Mouse (Mus musculus) lung, adult 2 months (tissue): ENCODE results near the gene Nexn. TPM values are rescaled to one million over a fixed set of nuclear protein-coding genes. Genes with fewer than 3 reads are reported as not detected.

Experiments
- DNase-seq: peaks from one replicate; pipeline ENCODE4 v3.0.0; 2022
- H3K4me1 ChIP-seq: fragments of 200-500 bp; 2 replicates; pipeline ENCODE4 v1.6.1; 2011; ENCODE audit warnings: low read length; ENCODE audit not compliant: control insufficient read depth, insufficient read depth
- H3K4me3 ChIP-seq: fragments of 200-500 bp; replicated peaks from 2 replicates; pipeline ENCODE3; 2011; ENCODE audit warnings: low read depth, mild to moderate bottlenecking, control low read depth, low read length; ENCODE audit errors: extremely low read depth
- CTCF ChIP-seq: fragments of 200-500 bp; IDR thresholded peaks from 2 replicates; pipeline ENCODE4 v1.5.1; 2011; ENCODE audit warnings: mild to moderate bottlenecking, low read length, control low read depth; ENCODE audit not compliant: insufficient read depth
- POLR2A ChIP-seq: fragments of 200-500 bp; IDR thresholded peaks from 2 replicates; pipeline ENCODE4 v1.6.1; 2011; ENCODE audit warnings: low read depth, mild to moderate bottlenecking, control low read depth, low read length, borderline replicate concordance; ENCODE audit errors: extremely low read depth
- WGBS: fragments of 180-500 bp; shearing (Covaris S2); methylation state at CpG from one replicate; pipeline ENCODE4 v1.1.7; 2018; 5-methylcytosine and 5-hydroxymethylcytosine counted together
- polyA plus RNA-seq: library from polyadenylated mRNA; depleted of rRNA; stranded (reverse); fragments of >200 nt; gene quantifications from 2 replicates; pipeline ENCODE4 v1.2.3, GENCODE M21; 2012

Nexn gene
- polyA plus RNA-seq, 1 experiment = 1.1 TPM

GRCm38 (mm10) chr3:152284306-152284705 lies 18.2 kb upstream of the Nexn start:
- TF ChIP-seq POLR2A = no peak
- no peak for TF ChIP-seq CTCF
- no peak overlapping the region for H3K4me3 ChIP-seq
- DNase-seq = no peak
- H3K4me1 ChIP-seq = no peaks in the 10 kb centered on the region
- 97% methylated on average over 1 of the region's 1 CpGs for WGBS

GRCm38 (mm10) chr3:152282126-152282525 lies 16.0 kb upstream of the Nexn start:
- no peaks in the 10 kb centered on the region for H3K4me1 ChIP-seq
- no peak overlapping the region for H3K4me3 ChIP-seq
- no peak for TF ChIP-seq CTCF
- no peak for TF ChIP-seq POLR2A
- DNase-seq = no peak
- WGBS = 38% methylated on average over 3 of the region's 3 CpGs

- 56% methylated on average over 2 of the region's 2 CpGs for WGBS
- Histone ChIP-seq H3K4me3 (no peak overlapping the region), H3K4me1 (no peaks in the 10 kb centered on the region)
- no peak for DNase-seq
- TF ChIP-seq CTCF (no peak), POLR2A (no peak)
Observed at GRCm38 (mm10) chr3:152278431-152278830, 12.3 kb upstream of the Nexn start.

- no peak overlapping the region for H3K4me3 ChIP-seq
- WGBS = 85% methylated on average over 2 of the region's 2 CpGs
- H3K4me1 ChIP-seq = no peaks in the 10 kb centered on the region
- DNase-seq = no peak
- no peak for TF ChIP-seq POLR2A
- TF ChIP-seq CTCF = no peak
Observed at GRCm38 (mm10) chr3:152277912-152278311, 11.8 kb upstream of the Nexn start.

GRCm38 (mm10) chr3:152276935-152277334 lies 10.8 kb upstream of the Nexn start:
- WGBS = 96% methylated on average over 3 of the region's 3 CpGs
- no peak for TF ChIP-seq CTCF
- no peak for TF ChIP-seq POLR2A
- Histone ChIP-seq H3K4me1 (no peaks in the 10 kb centered on the region), H3K4me3 (no peak overlapping the region)
- no peak for DNase-seq

- WGBS = 79% methylated on average over 8 of the region's 8 CpGs
- no peak for DNase-seq
- H3K4me1 ChIP-seq = no peaks in the 10 kb centered on the region
- TF ChIP-seq CTCF (no peak), POLR2A (no peak)
- H3K4me3 ChIP-seq = no peak overlapping the region
Observed at GRCm38 (mm10) chr3:152275008-152275407, 8.9 kb upstream of the Nexn start.

GRCm38 (mm10) chr3:152272974-152273685 lies 7.0 kb upstream of the Nexn start:
- WGBS = 89% methylated on average over 20 of the region's 20 CpGs
- TF ChIP-seq POLR2A (no peak), CTCF (no peak)
- Histone ChIP-seq H3K4me1 (no peaks in the 10 kb centered on the region), H3K4me3 (no peak overlapping the region)
- DNase-seq = no peak

GRCm38 (mm10) chr3:152271876-152272275 lies 5.7 kb upstream of the Nexn start:
- 81% methylated on average over 6 of the region's 6 CpGs for WGBS
- no peak for TF ChIP-seq POLR2A
- no peak for TF ChIP-seq CTCF
- H3K4me3 ChIP-seq = no peak overlapping the region
- H3K4me1 ChIP-seq = no peaks in the 10 kb centered on the region
- DNase-seq = no peak

- no peaks in the 10 kb centered on the region for H3K4me1 ChIP-seq
- 77% methylated on average over 10 of the region's 10 CpGs for WGBS
- no peak overlapping the region for H3K4me3 ChIP-seq
- no peak for DNase-seq
- TF ChIP-seq POLR2A (no peak), CTCF (no peak)
Observed at GRCm38 (mm10) chr3:152271071-152271710, 5.0 kb upstream of the Nexn start.

GRCm38 (mm10) chr3:152268099-152268498 lies 1.9 kb upstream of the Nexn start:
- DNase-seq = no peak
- Histone ChIP-seq H3K4me1 (no peaks in the 10 kb centered on the region), H3K4me3 (no peak overlapping the region)
- TF ChIP-seq CTCF (no peak), POLR2A (no peak)
- WGBS = 93% methylated on average over 14 of the region's 14 CpGs
